Mouse (Mus musculus): ENCODE results near the gene Evl. TPM values are rescaled to one million over a fixed set of nuclear protein-coding genes. Genes with fewer than 3 reads are reported as not detected.

Gene Evl
- total and polyA plus RNA-seq, 3 experiments, result 3.2 to 29.3 (median 11.3) TPM

DNA sequence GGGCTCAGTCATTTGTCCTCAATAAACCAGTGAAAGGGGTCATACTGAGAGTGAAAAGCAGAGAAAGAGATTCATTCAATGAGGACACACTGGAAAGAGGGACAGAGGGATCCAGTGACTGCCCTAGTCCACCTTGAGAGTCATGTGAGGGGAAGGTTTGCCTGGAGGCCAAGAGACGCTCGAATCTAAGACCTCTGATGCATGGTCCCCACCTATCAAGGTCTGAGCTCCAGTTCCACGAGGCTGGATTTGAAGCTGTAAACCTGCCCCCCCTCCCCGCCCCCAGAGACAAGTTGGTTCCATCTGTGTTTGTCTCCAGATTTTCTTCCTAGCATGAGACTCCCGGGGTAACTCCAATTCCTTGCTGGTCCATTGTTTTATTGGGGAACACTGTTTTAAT is 161.3 kb downstream of the Evl start:
- in situ Hi-C loops (cut with MboI; ENCODE audit: low pct_ligation_motif_present, low pct_unique_long_range_greater_than_20kb, low sequenced_read_pairs) (no loop called here), dilution Hi-C loops (cut with MboI; ENCODE audit: extremely low pct_ligation_motif_present, extremely low pct_unique_long_range_greater_than_20kb, low sequenced_read_pairs) (no loop called here)
- no peaks in the 10 kb centered on the region for H3K9me3 ChIP-seq (replicated peaks; ENCODE audit: low read length)

DNA sequence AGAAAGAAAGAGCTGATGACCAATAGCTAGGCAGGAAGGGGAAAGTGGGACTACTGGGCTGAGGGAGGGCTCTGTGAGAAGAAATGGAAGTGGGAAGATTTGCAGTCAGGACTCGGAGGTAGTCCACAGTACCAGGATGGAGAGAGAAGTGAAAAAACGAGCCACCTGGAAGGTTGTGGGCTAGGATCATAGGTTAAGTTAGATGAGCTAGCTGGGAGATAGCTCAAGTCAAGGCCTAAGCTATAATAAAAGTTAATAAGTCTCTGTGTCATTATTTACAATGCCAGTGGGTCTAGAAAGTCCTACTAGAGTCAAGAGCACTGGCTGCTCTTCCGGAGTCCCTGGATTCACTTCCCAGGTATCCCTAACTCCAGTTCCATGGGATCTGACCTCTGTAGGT is 164.0 kb downstream of the Evl start:
- H3K9ac ChIP-seq (ENCODE audit: insufficient read depth, low read depth), result no peak overlapping the region
- TF ChIP-seq CTCF (conservative IDR thresholded peaks at IDR 0.05 in 1 of 2, IDR thresholded peaks at IDR 0.05 in 1 of 2; ENCODE audit: low read depth in 2 of 2, low read length in 2 of 2) (no peak), TCF12 (IDR thresholded peaks at IDR 0.05; ENCODE audit: low read depth, low read length) (no peak), HCFC1 (IDR thresholded peaks at IDR 0.05; ENCODE audit: low read depth, low read length) (no peak), NRF1 (IDR thresholded peaks at IDR 0.05; ENCODE audit: low read depth, low read length) (no peak), JUN (IDR thresholded peaks at IDR 0.05; ENCODE audit: insufficient read depth, low read depth, low read length) (no peak), PAX5 (IDR thresholded peaks at IDR 0.05; ENCODE audit: low read length) (no peak), TBP (conservative IDR thresholded peaks at IDR 0.05; ENCODE audit: low read depth, low read length) (no peak), E2F4 (IDR thresholded peaks at IDR 0.05; ENCODE audit: insufficient replicate concordance, low read depth, low read length) (no peak), ZKSCAN1 (IDR thresholded peaks at IDR 0.05; ENCODE audit: borderline replicate concordance, low read depth, low read length) (no peak), KAT2A (IDR thresholded peaks at IDR 0.05; ENCODE audit: insufficient replicate concordance, low read length) (no peak), POLR2AphosphoS2 (IDR thresholded peaks at IDR 0.05; ENCODE audit: low read depth, low read length) (no peak), CHD2 (IDR thresholded peaks at IDR 0.05; ENCODE audit: low read length) (no peak), CHD1 (IDR thresholded peaks at IDR 0.05; ENCODE audit: low read depth, low read length) (no peak), EP300 (IDR thresholded peaks at IDR 0.05; ENCODE audit: low read length) (no peak)
- H3K79me2 ChIP-seq (replicated peaks; ENCODE audit: control insufficient read depth, extremely low read depth, insufficient read depth, poor library complexity, severe bottlenecking), result no peaks in the 10 kb centered on the region; the same call in 1 of the 2 replicates
- no peaks in the 10 kb centered on the region for H3K36me3 ChIP-seq (replicated peaks in 1 of 2; ENCODE audit: control insufficient read depth in 1 of 2, insufficient read depth in 1 of 2, low read length in 1 of 2)
- peaks cover 2% of the 10 kb centered on the region for H3K9me3 ChIP-seq (replicated peaks; ENCODE audit: low read length)
- peaks cover 51% of the 10 kb centered on the region for H3K27me3 ChIP-seq (replicated peaks)
- DNase-seq (ENCODE audit: extremely low read depth), result no peak
- dilution Hi-C loops (cut with MboI; ENCODE audit: extremely low pct_ligation_motif_present, extremely low pct_unique_long_range_greater_than_20kb, low sequenced_read_pairs) (no loop called here), in situ Hi-C loops (cut with MboI; ENCODE audit: low pct_ligation_motif_present, low pct_unique_long_range_greater_than_20kb, low sequenced_read_pairs) (no loop called here)
- no peak overlapping the region for H3K4me3 ChIP-seq (replicated peaks in 1 of 3; ENCODE audit: low read depth in 2 of 3, low read length in 2 of 3, poor library complexity in 1 of 3)
- no peak overlapping the region for H3K27ac ChIP-seq (ENCODE audit: insufficient read depth, low read depth)
- no peak overlapping the region for H3K4me2 ChIP-seq (ENCODE audit: insufficient read depth, low read depth, poor library complexity, severe bottlenecking)
- H3K4me1 ChIP-seq (ENCODE audit: control insufficient read depth in 1 of 2, insufficient read depth in 2 of 2), result no peaks in the 10 kb centered on the region

More for the DNA sequence above, 161.3 kb downstream of the Evl start:
- no peak overlapping the region for H3K9ac ChIP-seq (ENCODE audit: insufficient read depth, low read depth)
- H3K27me3 ChIP-seq (replicated peaks), result peaks cover 52% of the 10 kb centered on the region
- H3K4me2 ChIP-seq (ENCODE audit: insufficient read depth, low read depth, poor library complexity, severe bottlenecking), result no peak overlapping the region
- H3K36me3 ChIP-seq (replicated peaks in 1 of 2; ENCODE audit: control insufficient read depth in 1 of 2, insufficient read depth in 1 of 2, low read length in 1 of 2), result no peaks in the 10 kb centered on the region
- no peaks in the 10 kb centered on the region for H3K79me2 ChIP-seq (replicated peaks; ENCODE audit: control insufficient read depth, extremely low read depth, insufficient read depth, poor library complexity, severe bottlenecking)
- H3K27ac ChIP-seq (ENCODE audit: insufficient read depth, low read depth), result no peak overlapping the region
- no peaks in the 10 kb centered on the region for H3K4me1 ChIP-seq (ENCODE audit: control insufficient read depth in 1 of 2, insufficient read depth in 2 of 2)
- no peak for DNase-seq (ENCODE audit: extremely low read depth)
- no peak overlapping the region for H3K4me3 ChIP-seq (replicated peaks in 1 of 3; ENCODE audit: low read depth in 2 of 3, low read length in 2 of 3, poor library complexity in 1 of 3)
- TF ChIP-seq ZNF384 (IDR thresholded peaks at IDR 0.05; ENCODE audit: low read depth, low read length) (no peak), SMC3 (IDR thresholded peaks at IDR 0.05; ENCODE audit: low read depth, low read length) (no peak), EP300 (IDR thresholded peaks at IDR 0.05; ENCODE audit: low read length) (no peak), NELFE (IDR thresholded peaks at IDR 0.05; ENCODE audit: low read depth, low read length) (no peak), IRF4 (IDR thresholded peaks at IDR 0.05; ENCODE audit: low read depth, low read length) (no peak), RCOR1 (conservative IDR thresholded peaks at IDR 0.05; ENCODE audit: low read depth, low read length) (no peak), TCF12 (IDR thresholded peaks at IDR 0.05; ENCODE audit: low read depth, low read length) (no peak), MXI1 (IDR thresholded peaks at IDR 0.05; ENCODE audit: low read depth, low read length) (no peak), GABPA (IDR thresholded peaks at IDR 0.05; ENCODE audit: insufficient replicate concordance, low read depth, low read length) (no peak), BHLHE40 (IDR thresholded peaks at IDR 0.05; ENCODE audit: low read depth, low read length) (no peak), MEF2A (IDR thresholded peaks at IDR 0.05; ENCODE audit: borderline replicate concordance, low read depth, low read length) (no peak), USF2 (conservative IDR thresholded peaks at IDR 0.05; ENCODE audit: low read depth, low read length) (no peak), ZKSCAN1 (IDR thresholded peaks at IDR 0.05; ENCODE audit: borderline replicate concordance, low read depth, low read length) (no peak), ELF1 (IDR thresholded peaks at IDR 0.05; ENCODE audit: low read depth, low read length) (no peak), HCFC1 (IDR thresholded peaks at IDR 0.05; ENCODE audit: low read depth, low read length) (no peak), UBTF (IDR thresholded peaks at IDR 0.05; ENCODE audit: low read depth, low read length) (no peak), PAX5 (IDR thresholded peaks at IDR 0.05; ENCODE audit: low read length) (no peak), SIN3A (IDR thresholded peaks at IDR 0.05; ENCODE audit: low read length) (no peak)
